Mouse (Mus musculus) myocyte (in vitro differentiated cells): ENCODE data around the gene Lamtor1. TPM values are rescaled to one million over a fixed set of nuclear protein-coding genes. Genes with fewer than 3 reads are reported as not detected.

ENCODE experiments used
- H3K27me3 ChIP-seq: one replicate; pipeline ENCODE4 v1.6.1; 2011; ENCODE audit not compliant: control insufficient read depth, insufficient read depth, insufficient read length
- H3K36me3 ChIP-seq: one replicate; pipeline ENCODE4 v1.6.1; 2011; ENCODE audit not compliant: control insufficient read depth, insufficient read depth
- H3K4me2 ChIP-seq: one replicate; pipeline ENCODE4 v1.6.1; 2011; ENCODE audit warnings: low read depth, control low read depth
- H3K4me3 ChIP-seq: one replicate; pipeline ENCODE4 v1.5.1; 2011; ENCODE audit warnings: mild to moderate bottlenecking, control low read depth, moderate library complexity
- H3K79me2 ChIP-seq: one replicate; pipeline ENCODE4 v1.6.1; 2011; ENCODE audit not compliant: control insufficient read depth, insufficient read depth
- H3ac ChIP-seq: one replicate; pipeline ENCODE4 v1.6.1; 2011; ENCODE audit not compliant: control insufficient read depth, insufficient read length
- CEBPB ChIP-seq: IDR thresholded peaks from 2 replicates; pipeline ENCODE4 v1.6.1; 2011; ENCODE audit warnings: mild to moderate bottlenecking, moderate library complexity; ENCODE audit not compliant: poor library complexity, insufficient read depth, severe bottlenecking
- E2F4 ChIP-seq: IDR thresholded peaks from one replicate; pipeline ENCODE4 v1.6.1; 2011; ENCODE audit warnings: mild to moderate bottlenecking, control low read depth, moderate library complexity; ENCODE audit not compliant: insufficient read depth
- MAX ChIP-seq: IDR thresholded peaks from one replicate; pipeline ENCODE4 v1.6.1; 2011; ENCODE audit warnings: low read depth, mild to moderate bottlenecking, control low read depth
- MYOD1 ChIP-seq, 3 experiments: IDR thresholded peaks; one replicate each; pipeline ENCODE4 v1.6.1; 2011; ENCODE audit warnings: control low read depth in 2 of 3, low read depth in 2 of 3, mild to moderate bottlenecking in 2 of 3, moderate library complexity in 1 of 3; ENCODE audit not compliant: insufficient read length in 2 of 3, control insufficient read depth in 1 of 3
- MYOG ChIP-seq, 3 experiments: IDR thresholded peaks; one replicate each; pipeline ENCODE4 v1.6.1; 2011; ENCODE audit warnings: control low read depth in 2 of 3, low read depth in 2 of 3, mild to moderate bottlenecking in 2 of 3; ENCODE audit not compliant: insufficient read length in 2 of 3, control insufficient read depth in 1 of 3, insufficient read depth in 1 of 3
- POLR2A ChIP-seq: IDR thresholded peaks from one replicate; pipeline ENCODE4 v1.6.1; 2011; ENCODE audit warnings: low read depth, mild to moderate bottlenecking, control low read depth, moderate library complexity; ENCODE audit not compliant: insufficient read length
- POLR2AphosphoS2 ChIP-seq: IDR thresholded peaks from one replicate; pipeline ENCODE4 v1.6.1; 2011; ENCODE audit warnings: low read depth, control low read depth; ENCODE audit not compliant: insufficient read length
- REST ChIP-seq: IDR thresholded peaks from one replicate; pipeline ENCODE4 v1.6.1; 2011; ENCODE audit warnings: mild to moderate bottlenecking, control low read depth, moderate library complexity; ENCODE audit not compliant: insufficient read depth, insufficient read length
- SRF ChIP-seq: IDR thresholded peaks from one replicate; pipeline ENCODE4 v1.6.1; 2011; ENCODE audit warnings: low read depth; ENCODE audit not compliant: control insufficient read depth, insufficient read length
- TCF12 ChIP-seq: IDR thresholded peaks from one replicate; pipeline ENCODE4 v1.6.1; 2011; ENCODE audit warnings: mild to moderate bottlenecking, control low read depth; ENCODE audit not compliant: poor library complexity, insufficient read depth, severe bottlenecking
- TCF3 ChIP-seq: IDR thresholded peaks from one replicate; pipeline ENCODE4 v1.6.1; 2011; ENCODE audit warnings: low read depth, control low read depth; ENCODE audit not compliant: insufficient read length
- USF1 ChIP-seq: IDR thresholded peaks from one replicate; pipeline ENCODE4 v1.6.1; 2011; ENCODE audit warnings: low read depth, mild to moderate bottlenecking, control low read depth, moderate library complexity
- polyA plus RNA-seq: library from polyadenylated mRNA; unstranded; fragments of >200 nt; fragmentation: generic; extraction: Trizol; gene quantifications from one replicate; pipeline ENCODE4 v1.2.1, GENCODE M21; 2012; ENCODE audit warnings: missing spikeins

Gene Lamtor1
- polyA plus RNA-seq, 1 experiment: 202 TPM

DNA sequence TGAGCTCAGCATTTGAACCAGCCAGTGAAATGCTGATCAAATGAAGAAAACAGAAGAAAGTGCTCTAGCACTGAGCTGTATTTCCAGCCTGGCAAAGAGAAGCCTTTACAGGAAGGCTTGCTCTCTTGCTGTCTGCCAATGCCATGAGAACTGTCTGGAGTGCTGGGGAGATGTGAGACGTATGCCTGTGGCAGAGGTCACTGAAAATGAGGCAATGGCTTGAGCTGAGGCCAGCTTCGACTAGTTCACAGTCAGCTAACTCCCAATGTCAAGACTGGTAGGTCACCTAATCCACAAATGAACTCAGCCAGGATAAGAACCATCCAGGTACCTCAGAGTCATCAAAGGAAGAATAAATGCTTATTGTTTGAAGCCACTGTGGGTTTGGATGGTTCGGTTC lies 22.4 kb downstream of the Lamtor1 start:
- Histone ChIP-seq H3K27me3 (no peaks in the 10 kb centered on the region), H3K36me3 (no peaks in the 10 kb centered on the region)

DNA sequence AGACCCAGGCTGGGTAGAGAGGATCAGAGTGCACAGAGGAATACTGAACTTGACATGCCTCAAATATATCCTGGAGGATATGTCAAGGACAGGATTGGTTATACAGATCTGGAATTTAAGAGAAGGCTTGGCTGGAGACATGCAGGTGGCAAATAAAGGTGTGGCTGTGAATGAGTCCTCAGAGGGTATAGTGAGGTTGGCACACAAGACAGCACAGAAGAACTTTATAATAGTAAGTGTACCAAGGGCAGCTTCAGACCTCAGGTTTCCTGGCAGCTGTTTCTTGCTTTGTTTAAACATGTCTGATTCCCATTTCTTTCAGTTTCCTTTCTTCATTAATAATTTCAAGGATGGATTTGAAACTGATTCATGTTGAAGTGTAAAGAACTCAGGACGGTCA lies 26.8 kb downstream of the Lamtor1 start:
- H3K27me3 ChIP-seq: no peaks in the 10 kb centered on the region
- H3K4me3 ChIP-seq: peak overlapping the region; percentile 76
- TF ChIP-seq CEBPB (no peak), TCF12 (no peak), POLR2A (no peak), USF1 (no peak), E2F4 (no peak), SRF (no peak), MYOD1 (IDR thresholded peaks at IDR 0.05; ENCODE audit: control insufficient read depth in 1 of 3, insufficient read length in 2 of 3, low read depth in 2 of 3) (no peak), POLR2AphosphoS2 (no peak), MAX (no peak), MYOG (IDR thresholded peaks at IDR 0.05; ENCODE audit: control insufficient read depth in 1 of 3, insufficient read depth in 1 of 3, insufficient read length in 2 of 3, low read depth in 2 of 3) (no peak), REST (no peak)
- H3K36me3 ChIP-seq: no peaks in the 10 kb centered on the region
- no peak overlapping the region for H3ac ChIP-seq
- peak overlapping the region; percentile 75 for H3K4me2 ChIP-seq
- H3K79me2 ChIP-seq: peaks cover 51% of the 10 kb centered on the region

More for the DNA sequence above, 22.4 kb downstream of the Lamtor1 start:
- Histone ChIP-seq H3K79me2 (peaks cover 11% of the 10 kb centered on the region), H3K4me2 (no peak overlapping the region), H3ac (no peak overlapping the region), H3K4me3 (no peak overlapping the region)
- TF ChIP-seq POLR2AphosphoS2 (no peak), SRF (no peak), POLR2A (no peak), USF1 (no peak), MYOD1 (IDR thresholded peaks at IDR 0.05; ENCODE audit: control insufficient read depth in 1 of 3, insufficient read length in 2 of 3, low read depth in 2 of 3) (no peak), CEBPB (no peak), MAX (no peak), TCF12 (no peak), E2F4 (no peak), TCF3 (no peak)

DNA sequence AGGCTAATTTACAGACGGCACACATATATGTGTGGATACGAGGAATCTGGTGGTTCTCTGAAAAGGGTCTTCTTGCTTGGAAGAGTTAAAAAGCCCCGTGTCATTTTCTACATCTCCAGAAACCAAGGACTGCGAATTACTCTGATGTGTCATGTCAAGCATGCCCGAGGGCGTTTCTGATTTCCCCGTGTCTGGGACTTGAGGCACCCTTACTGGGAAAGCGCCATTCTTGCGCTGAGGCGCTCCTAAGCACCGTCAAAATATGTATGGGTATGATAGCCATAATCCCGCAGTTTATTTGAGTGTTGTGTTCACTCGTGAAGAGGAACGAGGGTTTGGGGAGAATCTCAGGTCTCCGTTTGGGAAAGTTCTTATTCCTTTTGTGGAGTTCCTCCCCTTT lies 27.6 kb downstream of the Lamtor1 start:
- TF ChIP-seq POLR2AphosphoS2 (no peak), E2F4 (no peak), POLR2A (no peak), MAX (no peak), MYOD1 (IDR thresholded peaks at IDR 0.05; ENCODE audit: control insufficient read depth in 1 of 3, insufficient read length in 2 of 3, low read depth in 2 of 3) (no peak), USF1 (no peak), REST (no peak), SRF (no peak), CEBPB (no peak), TCF12 (no peak), TCF3 (no peak)
- no peaks in the 10 kb centered on the region for H3K36me3 ChIP-seq
- no peaks in the 10 kb centered on the region for H3K27me3 ChIP-seq
- peak overlapping the region; percentile 76 for H3K4me3 ChIP-seq
- H3ac ChIP-seq: peak overlapping the region; percentile 93
- peak overlapping the region; percentile 75 for H3K4me2 ChIP-seq
- H3K79me2 ChIP-seq: peaks cover 58% of the 10 kb centered on the region

DNA sequence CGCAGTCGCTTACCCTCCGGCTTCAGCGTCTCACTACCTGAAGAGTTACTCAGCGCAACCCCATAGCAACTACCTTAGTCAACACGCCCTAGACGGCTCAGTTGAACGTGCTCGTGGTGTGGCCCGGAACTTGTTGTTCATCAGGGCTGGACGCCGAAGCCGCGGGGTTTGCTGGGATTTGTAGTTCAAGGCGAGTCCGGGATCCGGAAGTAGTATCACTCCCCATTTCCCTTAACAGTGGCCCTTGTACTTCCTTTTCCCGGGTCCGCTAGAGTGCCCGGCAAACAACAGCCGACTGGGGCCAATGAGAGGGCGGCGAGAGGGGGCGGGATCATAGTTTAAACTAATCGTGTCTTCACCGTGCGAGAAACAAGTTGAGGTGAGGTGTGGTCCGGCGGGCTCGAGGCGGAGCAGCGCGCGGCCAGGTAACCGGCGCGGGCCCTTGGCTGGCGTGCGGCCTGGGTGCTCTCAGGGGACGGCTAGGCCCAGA lies 28.1 kb downstream of the Lamtor1 start, which contains the start of the genes Lrrc51 and Numa1:
Lrrc51 (minus strand) TSS at position 145 of the 490 bp plus-strand sequence.
Numa1 (plus strand) TSS at position 361 of the 490 bp plus-strand sequence.
- Histone ChIP-seq H3ac (peak within 1 kb of the TSS; percentile 93), H3K4me2 (peak within 1 kb of the TSS; percentile 75), H3K36me3 (no peaks in the 10 kb centered on the region), H3K4me3 (peak within 1 kb of the TSS; percentile 76), H3K27me3 (no peaks in the 10 kb centered on the region), H3K79me2 (peaks cover 63% of the 10 kb centered on the region)
- TF ChIP-seq POLR2A (peak; percentile 64), MYOG (IDR thresholded peaks at IDR 0.05; ENCODE audit: control insufficient read depth in 1 of 3, insufficient read depth in 1 of 3, insufficient read length in 2 of 3, low read depth in 2 of 3) (no peak), E2F4 (peak; percentile 66), REST (no peak), MYOD1 (IDR thresholded peaks at IDR 0.05; ENCODE audit: control insufficient read depth in 1 of 3, insufficient read length in 2 of 3, low read depth in 2 of 3) (no peak), POLR2AphosphoS2 (peak; percentile 66), SRF (no peak)

DNA sequence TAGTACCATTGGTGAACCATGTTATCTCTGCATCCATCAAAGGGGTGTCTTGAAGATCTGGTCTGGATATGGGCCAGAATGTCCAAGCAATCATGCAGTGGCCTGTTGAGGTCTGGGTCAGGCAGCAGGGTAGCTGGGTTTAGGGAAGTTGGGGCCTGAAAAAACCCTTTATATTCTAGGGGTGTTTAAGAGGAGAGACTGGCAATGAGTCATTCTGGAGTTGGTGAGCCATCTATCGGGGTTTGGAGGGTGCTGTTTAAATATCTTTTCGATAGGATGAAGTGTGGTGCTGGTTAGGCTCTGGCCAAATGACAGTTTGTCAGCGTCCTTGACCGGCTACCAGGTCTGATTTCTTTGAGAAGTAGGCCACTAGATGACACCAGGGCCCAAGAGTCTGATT lies 30.3 kb downstream of the Lamtor1 start:
- Histone ChIP-seq H3K79me2 (peaks cover 80% of the 10 kb centered on the region), H3ac (no peak overlapping the region), H3K36me3 (no peaks in the 10 kb centered on the region), H3K4me3 (no peak overlapping the region), H3K27me3 (no peaks in the 10 kb centered on the region), H3K4me2 (peak overlapping the region; percentile 73)
- TF ChIP-seq MAX: no peak
- TF ChIP-seq E2F4: no peak
- TF ChIP-seq TCF3: no peak
- no peak for TF ChIP-seq USF1
- TF ChIP-seq MYOD1 (IDR thresholded peaks at IDR 0.05; ENCODE audit: control insufficient read depth in 1 of 3, insufficient read length in 2 of 3, low read depth in 2 of 3): no peak
- TF ChIP-seq REST: no peak
- no peak for TF ChIP-seq POLR2A
- TF ChIP-seq POLR2AphosphoS2: no peak
- no peak for TF ChIP-seq TCF12
- no peak for TF ChIP-seq MYOG (IDR thresholded peaks at IDR 0.05; ENCODE audit: control insufficient read depth in 1 of 3, insufficient read depth in 1 of 3, insufficient read length in 2 of 3, low read depth in 2 of 3)
- TF ChIP-seq CEBPB: no peak
- no peak for TF ChIP-seq SRF
